Mouse (Mus musculus) embryonic fibroblast, embryonic 13.5 days (primary cell): ENCODE results near the gene Prdm15.

ENCODE experiments used
- CTCF ChIP-seq: IDR thresholded peaks from 2 replicates; pipeline ENCODE4 v1.5.1; 2011; ENCODE audit warnings: mild to moderate bottlenecking, control low read depth, low read length, moderate library complexity, borderline replicate concordance; ENCODE audit not compliant: insufficient read depth
- POLR2A ChIP-seq: IDR thresholded peaks from 2 replicates; pipeline ENCODE4 v1.6.1; 2011; ENCODE audit warnings: low read depth, mild to moderate bottlenecking, control low read depth, low read length, moderate library complexity

DNA sequence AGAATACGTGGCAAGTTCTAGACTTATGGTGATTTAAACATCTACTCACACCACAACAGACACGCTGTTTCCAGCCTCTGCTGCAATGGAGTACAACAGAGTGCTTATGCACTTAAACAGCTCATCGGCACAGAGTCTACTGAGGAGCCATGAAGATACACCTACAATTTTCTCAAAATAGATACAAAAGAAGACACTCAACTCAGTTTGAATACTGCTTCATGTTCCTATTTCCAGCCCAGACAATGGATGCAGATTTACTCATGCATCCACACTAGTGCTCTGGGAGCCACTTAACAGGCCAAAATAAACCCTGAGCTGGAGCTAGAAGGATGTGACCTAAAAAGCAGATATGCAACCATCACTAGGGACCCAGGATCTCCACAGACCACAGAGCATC is 42.8 kb downstream of the Prdm15 start:
- TF ChIP-seq CTCF (no peak), POLR2A (no peak)
